Mouse (Mus musculus) heart, embryonic 13.5 days (tissue): ENCODE data around the gene Wdr5. TPM values are rescaled to one million over a fixed set of nuclear protein-coding genes. Genes with fewer than 3 reads are reported as not detected.
"Not testable (repeated sequence)": the region's sequence is repeated elsewhere in the genome, so short reads cannot be mapped to it uniquely, and the experiment has no call there.

Source experiments
- ATAC-seq: fragments of 200-750 bp; cut with Nextera tagmentation; 2 replicates; pipeline ENCODE4 v1.8.0; 2017; ENCODE audit warnings: moderate TSS enrichment; ENCODE audit not compliant: insufficient number of reproducible peaks, low FRiP score, low TSS enrichment; ENCODE audit errors: extremely low read depth
- H3K27ac ChIP-seq: fragments of 300-500 bp; sonication (generic); replicated peaks from 2 replicates; pipeline ENCODE4 v1.5.1; 2015; ENCODE audit warnings: moderate library complexity, mild to moderate bottlenecking, inconsistent platforms
- H3K27me3 ChIP-seq: fragments of 300-500 bp; sonication (generic); replicated peaks from 2 replicates; pipeline ENCODE4 v1.6.1; 2015; ENCODE audit warnings: mild to moderate bottlenecking, inconsistent platforms
- H3K36me3 ChIP-seq: fragments of 300-500 bp; sonication (generic); 2 replicates; pipeline ENCODE4 v1.6.1; 2015; ENCODE audit warnings: mild to moderate bottlenecking, inconsistent platforms
- H3K4me1 ChIP-seq: fragments of 300-500 bp; sonication (generic); 2 replicates; pipeline ENCODE4 v1.6.1; 2015; ENCODE audit warnings: inconsistent platforms
- H3K4me2 ChIP-seq: fragments of 300-500 bp; sonication (generic); 2 replicates; pipeline ENCODE4 v1.6.1; 2015; ENCODE audit warnings: inconsistent platforms, mild to moderate bottlenecking, moderate library complexity
- H3K4me3 ChIP-seq: fragments of 300-500 bp; sonication (generic); 2 replicates; pipeline ENCODE4 v1.5.1; 2015; ENCODE audit warnings: moderate library complexity, mild to moderate bottlenecking, inconsistent platforms
- H3K9ac ChIP-seq: fragments of 300-500 bp; sonication (generic); 2 replicates; pipeline ENCODE4 v1.6.1; 2015; ENCODE audit warnings: inconsistent platforms, mild to moderate bottlenecking, moderate library complexity
- H3K9me3 ChIP-seq: fragments of 300-500 bp; sonication (generic); 2 replicates; pipeline ENCODE4 v1.6.1; 2016; ENCODE audit warnings: inconsistent platforms
- WGBS: fragments of 180-500 bp; shearing (Covaris S2); methylation state at CpG from one replicate; pipeline ENCODE4 v1.1.7; 2015; ENCODE audit warnings: mixed read lengths; 5-methylcytosine and 5-hydroxymethylcytosine counted together
- polyA plus RNA-seq: library from polyadenylated mRNA; unstranded; fragments of >200 nt; fragmentation: Nextera tagmentation; extraction: Ambion mirVana; gene quantifications from 2 replicates; pipeline ENCODE4 v1.2.1, GENCODE M21; 2015

Gene Wdr5
- polyA plus RNA-seq, 1 experiment from 2014 or later = 29.3 TPM

GRCm38 (mm10) chr2:27538455-27539330 is 23.7 kb downstream of the Wdr5 start:
- peaks cover 35% of the 10 kb centered on the region for H3K36me3 ChIP-seq
- H3K9ac ChIP-seq = peak overlapping the region; percentile 81
- not testable (repeated sequence) for H3K27me3 ChIP-seq, H3K9me3 ChIP-seq, ATAC-seq
- H3K27ac ChIP-seq = peak overlapping the region; percentile 85
- peak overlapping the region; percentile 54; the same call in 1 of the 2 replicates for H3K4me3 ChIP-seq
- H3K4me1 ChIP-seq = peaks cover 19% of the 10 kb centered on the region
- peak overlapping the region; percentile 78 for H3K4me2 ChIP-seq
- WGBS = 65% methylated on average over 5 of the region's 5 CpGs

- Histone ChIP-seq H3K36me3 (peaks cover 29% of the 10 kb centered on the region), H3K27ac (peak overlapping the region; percentile 85), H3K9ac (peak overlapping the region; percentile 81), H3K4me1 (peaks cover 19% of the 10 kb centered on the region), H3K4me3 (peak overlapping the region; percentile 54), H3K9me3 (no peaks in the 10 kb centered on the region), H3K4me2 (peak overlapping the region; percentile 78), H3K27me3 (no peaks in the 10 kb centered on the region)
- WGBS = 22% methylated on average over 5 of the region's 5 CpGs
- ATAC-seq = no peak
Observed at GRCm38 (mm10) chr2:27539336-27539735, 24.4 kb downstream of the Wdr5 start.

- Histone ChIP-seq H3K4me1 (peaks cover 19% of the 10 kb centered on the region), H3K9me3 (no peaks in the 10 kb centered on the region), H3K4me3 (peak overlapping the region; percentile 54), H3K27ac (peak overlapping the region; percentile 85), H3K9ac (peak overlapping the region; percentile 81), H3K36me3 (peaks cover 23% of the 10 kb centered on the region), H3K4me2 (peak overlapping the region; percentile 78), H3K27me3 (no peaks in the 10 kb centered on the region)
- ATAC-seq = peak; percentile 96
- WGBS = under 1% methylated on average over 46 of the region's 46 CpGs
Observed at GRCm38 (mm10) chr2:27539772-27540514, 25.0 kb downstream of the Wdr5 start.

GRCm38 (mm10) chr2:27540515-27540836 is 25.5 kb downstream of the Wdr5 start:
- no peak for ATAC-seq
- peaks cover 17% of the 10 kb centered on the region for H3K36me3 ChIP-seq
- 24% methylated on average over 10 of the region's 10 CpGs for WGBS

GRCm38 (mm10) chr2:27541225-27541624 is 26.3 kb downstream of the Wdr5 start:
- no peak for ATAC-seq
- no peaks in the 10 kb centered on the region for H3K27me3 ChIP-seq
- peak overlapping the region; percentile 78 for H3K4me2 ChIP-seq
- peaks cover 19% of the 10 kb centered on the region for H3K4me1 ChIP-seq
- H3K9ac ChIP-seq = peak overlapping the region; percentile 81
- H3K36me3 ChIP-seq = peaks cover 10% of the 10 kb centered on the region
- no peaks in the 10 kb centered on the region for H3K9me3 ChIP-seq
- H3K4me3 ChIP-seq = peak overlapping the region; percentile 54
- WGBS = 79% methylated on average over 3 of the region's 3 CpGs
- 0 out of 2 replicates have a peak overlapping the region, but pooled peaks have one; percentile 85 for H3K27ac ChIP-seq

More at GRCm38 (mm10) chr2:27540515-27540836, 25.5 kb downstream of the Wdr5 start:
- Histone ChIP-seq H3K27ac (peak overlapping the region; percentile 85), H3K9ac (peak overlapping the region; percentile 81), H3K4me3 (peak overlapping the region; percentile 54), H3K27me3 (no peaks in the 10 kb centered on the region), H3K4me1 (peaks cover 19% of the 10 kb centered on the region), H3K4me2 (peak overlapping the region; percentile 78), H3K9me3 (no peaks in the 10 kb centered on the region)

GRCm38 (mm10) chr2:27544613-27545012 is 29.7 kb downstream of the Wdr5 start:
- Histone ChIP-seq H3K27me3 (no peaks in the 10 kb centered on the region), H3K4me2 (no peak overlapping the region), H3K4me3 (no peak overlapping the region), H3K9me3 (peaks cover 5% of the 10 kb centered on the region; the same call in 1 of the 2 replicates), H3K27ac (no peak overlapping the region), H3K36me3 (no peaks in the 10 kb centered on the region), H3K9ac (no peak overlapping the region), H3K4me1 (peaks cover 13% of the 10 kb centered on the region)
- no peak for ATAC-seq
- WGBS = 75% methylated on average over 6 of the region's 6 CpGs

GRCm38 (mm10) chr2:27545517-27545916 is 30.6 kb downstream of the Wdr5 start:
- peaks cover 11% of the 10 kb centered on the region for H3K4me1 ChIP-seq
- H3K36me3 ChIP-seq, ATAC-seq, H3K4me2 ChIP-seq, H3K9ac ChIP-seq, H3K27me3 ChIP-seq, H3K27ac ChIP-seq, H3K9me3 ChIP-seq, H3K4me3 ChIP-seq: not testable (repeated sequence)
- 74% methylated on average over 3 of the region's 3 CpGs for WGBS

- H3K36me3 ChIP-seq, H3K4me3 ChIP-seq, ATAC-seq, H3K27ac ChIP-seq, H3K9ac ChIP-seq, H3K9me3 ChIP-seq, H3K4me1 ChIP-seq, H3K27me3 ChIP-seq, H3K4me2 ChIP-seq: not testable (repeated sequence)
- 85% methylated on average over 8 of the region's 8 CpGs for WGBS
Observed at GRCm38 (mm10) chr2:27546041-27546440, 31.1 kb downstream of the Wdr5 start.

- Histone ChIP-seq H3K4me1 (no peaks in the 10 kb centered on the region), H3K9ac (no peak overlapping the region), H3K4me3 (no peak overlapping the region), H3K27me3 (no peaks in the 10 kb centered on the region), H3K9me3 (peaks cover 5% of the 10 kb centered on the region; the same call in 1 of the 2 replicates), H3K4me2 (no peak overlapping the region), H3K36me3 (no peaks in the 10 kb centered on the region), H3K27ac (no peak overlapping the region)
- WGBS = 29% methylated on average over 1 of the region's 1 CpGs
- ATAC-seq = no peak
Observed at GRCm38 (mm10) chr2:27547326-27547725, 32.4 kb downstream of the Wdr5 start.

GRCm38 (mm10) chr2:27547986-27548385 is 33.0 kb downstream of the Wdr5 start:
- H3K4me1 ChIP-seq = peaks cover 3% of the 10 kb centered on the region; the same call in 1 of the 2 replicates
- 89% methylated on average over 2 of the region's 2 CpGs for WGBS
- H3K4me2 ChIP-seq = no peak overlapping the region
- ATAC-seq = no peak
- peaks cover 5% of the 10 kb centered on the region; the same call in 1 of the 2 replicates for H3K9me3 ChIP-seq
- no peaks in the 10 kb centered on the region for H3K27me3 ChIP-seq
- H3K36me3 ChIP-seq = no peaks in the 10 kb centered on the region
- H3K9ac ChIP-seq = no peak overlapping the region
- no peak overlapping the region for H3K4me3 ChIP-seq
- no peak overlapping the region for H3K27ac ChIP-seq

GRCm38 (mm10) chr2:27548664-27549369 is 33.9 kb downstream of the Wdr5 start:
- H3K9ac ChIP-seq = no peak overlapping the region
- no peak overlapping the region for H3K4me2 ChIP-seq
- 67% methylated on average over 1 of the region's 1 CpGs for WGBS
- no peaks in the 10 kb centered on the region for H3K36me3 ChIP-seq
- no peak overlapping the region for H3K4me3 ChIP-seq
- peaks cover 7% of the 10 kb centered on the region; the same call in 1 of the 2 replicates for H3K4me1 ChIP-seq
- peaks cover 5% of the 10 kb centered on the region; the same call in 1 of the 2 replicates for H3K9me3 ChIP-seq
- H3K27ac ChIP-seq = no peak overlapping the region
- ATAC-seq = no peak
- H3K27me3 ChIP-seq = 0 out of 2 replicates have a peak, but pooled peaks cover 4% of the 10 kb centered on the region
